Mouse (Mus musculus) neural tube, embryonic 13.5 days (tissue): ENCODE results near the gene Apobr. TPM values are rescaled to one million over a fixed set of nuclear protein-coding genes. Genes with fewer than 3 reads are reported as not detected.

Source experiments
- ATAC-seq: fragments of 200-750 bp; cut with Nextera tagmentation; 2 replicates; pipeline ENCODE4 v1.8.0; 2017; ENCODE audit warnings: low read depth, mild to moderate bottlenecking, moderate TSS enrichment, moderate library complexity
- H3K27ac ChIP-seq: fragments of 300-500 bp; sonication (generic); replicated peaks from 2 replicates; pipeline ENCODE4 v1.5.1; 2015; ENCODE audit warnings: moderate library complexity, mild to moderate bottlenecking, inconsistent platforms
- H3K27me3 ChIP-seq: fragments of 300-500 bp; sonication (generic); 2 replicates; pipeline ENCODE4 v1.6.1; 2015; ENCODE audit warnings: mild to moderate bottlenecking, inconsistent platforms
- H3K36me3 ChIP-seq: fragments of 300-500 bp; sonication (generic); 2 replicates; pipeline ENCODE4 v1.6.1; 2015; ENCODE audit warnings: mild to moderate bottlenecking, inconsistent platforms
- H3K4me1 ChIP-seq: fragments of 300-500 bp; sonication (generic); replicated peaks from 2 replicates; pipeline ENCODE4 v1.6.1; 2015; ENCODE audit warnings: inconsistent platforms
- H3K4me2 ChIP-seq: fragments of 300-500 bp; sonication (generic); 2 replicates; pipeline ENCODE4 v1.6.1; 2015; ENCODE audit warnings: inconsistent platforms, mild to moderate bottlenecking, moderate library complexity
- H3K4me3 ChIP-seq: fragments of 300-500 bp; sonication (generic); 2 replicates; pipeline ENCODE4 v1.5.1; 2015; ENCODE audit warnings: mild to moderate bottlenecking, inconsistent platforms
- H3K9ac ChIP-seq: fragments of 300-500 bp; sonication (generic); 2 replicates; pipeline ENCODE4 v1.6.1; 2015; ENCODE audit warnings: moderate library complexity, mild to moderate bottlenecking, inconsistent platforms
- H3K9me3 ChIP-seq: fragments of 300-500 bp; sonication (generic); 2 replicates; pipeline ENCODE4 v1.6.1; 2016; ENCODE audit warnings: inconsistent platforms
- WGBS: fragments of 180-500 bp; shearing (Covaris S2); methylation state at CpG from one replicate; pipeline ENCODE4 v1.1.7; 2015; 5-methylcytosine and 5-hydroxymethylcytosine counted together
- polyA plus RNA-seq: library from polyadenylated mRNA; unstranded; fragments of >200 nt; fragmentation: Nextera tagmentation; extraction: Ambion mirVana; gene quantifications from 2 replicates; pipeline ENCODE4 v1.2.1, GENCODE M21; 2015

Apobr gene
- polyA plus RNA-seq, 1 experiment from 2014 or later = 0.95 TPM

GRCm38 (mm10) chr7:126581661-126582060 is 3.1 kb upstream of the Apobr start:
- peaks cover 22% of the 10 kb centered on the region for H3K36me3 ChIP-seq
- 89% methylated on average over 6 of the region's 6 CpGs for WGBS
- no peak overlapping the region for H3K4me3 ChIP-seq
- H3K9me3 ChIP-seq = no peaks in the 10 kb centered on the region
- peak overlapping the region; percentile 38; the same call in 1 of the 2 replicates for H3K9ac ChIP-seq
- no peak for ATAC-seq
- peaks cover 26% of the 10 kb centered on the region for H3K4me1 ChIP-seq
- peak overlapping the region; percentile 74 for H3K4me2 ChIP-seq
- peaks cover 25% of the 10 kb centered on the region for H3K27me3 ChIP-seq
- no peak overlapping the region for H3K27ac ChIP-seq

GRCm38 (mm10) chr7:126582759-126583158 is 2.0 kb upstream of the Apobr start:
- WGBS = under 1% methylated on average over 20 of the region's 20 CpGs
- Histone ChIP-seq H3K9me3 (no peaks in the 10 kb centered on the region), H3K4me3 (peak overlapping the region; percentile 53), H3K9ac (peak overlapping the region; percentile 70), H3K4me2 (peak overlapping the region; percentile 74), H3K36me3 (peaks cover 12% of the 10 kb centered on the region), H3K27ac (no peak overlapping the region), H3K27me3 (peaks cover 30% of the 10 kb centered on the region), H3K4me1 (peaks cover 27% of the 10 kb centered on the region)
- peak; percentile 75 for ATAC-seq

GRCm38 (mm10) chr7:126583251-126583709 is 1.5 kb upstream of the Apobr start:
- Histone ChIP-seq H3K4me2 (peak overlapping the region; percentile 74), H3K9ac (peak overlapping the region; percentile 70), H3K27me3 (peaks cover 30% of the 10 kb centered on the region), H3K9me3 (no peaks in the 10 kb centered on the region), H3K27ac (peak overlapping the region; percentile 82), H3K36me3 (peaks cover 10% of the 10 kb centered on the region; the same call in 1 of the 2 replicates), H3K4me1 (peaks cover 31% of the 10 kb centered on the region), H3K4me3 (peak overlapping the region; percentile 53)
- under 1% methylated on average over 22 of the region's 22 CpGs for WGBS
- ATAC-seq = peak; percentile 87

- Histone ChIP-seq H3K4me1 (peaks cover 31% of the 10 kb centered on the region), H3K27me3 (peaks cover 30% of the 10 kb centered on the region), H3K9me3 (no peaks in the 10 kb centered on the region), H3K36me3 (peaks cover 5% of the 10 kb centered on the region; the same call in 1 of the 2 replicates), H3K4me2 (peak overlapping the region; percentile 74), H3K4me3 (peak overlapping the region; percentile 53), H3K9ac (peak overlapping the region; percentile 70; the same call in 1 of the 2 replicates), H3K27ac (peak overlapping the region; percentile 82)
- ATAC-seq = no peak
- WGBS = 53% methylated on average over 6 of the region's 6 CpGs
Measured at GRCm38 (mm10) chr7:126583761-126584160, 981 bp upstream of the Apobr start.

GRCm38 (mm10) chr7:126585717-126586116 is 975 bp downstream of the Apobr start, which contains the start of gene Cln3:
TSS of gene Cln3 (minus strand) at chr7:126585817.
- Histone ChIP-seq H3K27ac (no peak within 1 kb of the TSS), H3K9ac (no peak within 1 kb of the TSS), H3K4me1 (peaks cover 31% of the 10 kb centered on the region), H3K36me3 (no peaks in the 10 kb centered on the region), H3K4me2 (no peak within 1 kb of the TSS), H3K27me3 (peaks cover 32% of the 10 kb centered on the region), H3K4me3 (no peak within 1 kb of the TSS), H3K9me3 (no peaks in the 10 kb centered on the region)
- 72% methylated on average over 6 of the region's 6 CpGs for WGBS
- no peak for ATAC-seq

- Histone ChIP-seq H3K27me3 (peaks cover 34% of the 10 kb centered on the region), H3K4me3 (no peak overlapping the region), H3K36me3 (no peaks in the 10 kb centered on the region), H3K9me3 (no peaks in the 10 kb centered on the region), H3K9ac (no peak overlapping the region), H3K4me2 (no peak overlapping the region), H3K4me1 (peaks cover 21% of the 10 kb centered on the region), H3K27ac (no peak overlapping the region)
- ATAC-seq = no peak
- 69% methylated on average over 8 of the region's 8 CpGs for WGBS
Measured at GRCm38 (mm10) chr7:126586839-126587238, 2.1 kb downstream of the Apobr start.

- H3K4me2 ChIP-seq = peak overlapping the region; percentile 34
- peaks cover 12% of the 10 kb centered on the region for H3K4me1 ChIP-seq
- H3K27me3 ChIP-seq = peaks cover 38% of the 10 kb centered on the region
- 6% methylated on average over 16 of the region's 16 CpGs for WGBS
- ATAC-seq = no peak
- H3K9me3 ChIP-seq = no peaks in the 10 kb centered on the region
- H3K9ac ChIP-seq = 0 out of 2 replicates have a peak overlapping the region, but pooled peaks have one; percentile 9
- no peaks in the 10 kb centered on the region for H3K36me3 ChIP-seq
- H3K27ac ChIP-seq = no peak overlapping the region
- no peak overlapping the region for H3K4me3 ChIP-seq
Measured at GRCm38 (mm10) chr7:126587779-126588178, 3.0 kb downstream of the Apobr start.

- Histone ChIP-seq H3K9ac (no peak within 1 kb of the TSS), H3K4me2 (no peak within 1 kb of the TSS), H3K4me1 (no peaks in the 10 kb centered on the region), H3K36me3 (no peaks in the 10 kb centered on the region), H3K4me3 (no peak within 1 kb of the TSS), H3K9me3 (no peaks in the 10 kb centered on the region), H3K27ac (no peak within 1 kb of the TSS), H3K27me3 (0 out of 2 replicates have a peak, but pooled peaks cover 8% of the 10 kb centered on the region)
- 81% methylated on average over 11 of the region's 11 CpGs for WGBS
- no peak for ATAC-seq
Measured at GRCm38 (mm10) chr7:126594862-126595561, 10.3 kb downstream of the Apobr start, which contains the start of gene Il27. TSS of gene Il27 (minus strand) at chr7:126594941.

GRCm38 (mm10) chr7:126595890-126596289 is 11.1 kb downstream of the Apobr start:
- ATAC-seq = no peak
- H3K27me3 ChIP-seq = 0 out of 2 replicates have a peak, but pooled peaks cover 5% of the 10 kb centered on the region
- no peak overlapping the region for H3K9ac ChIP-seq
- no peak overlapping the region for H3K4me2 ChIP-seq
- 85% methylated on average over 5 of the region's 5 CpGs for WGBS
- H3K9me3 ChIP-seq = no peaks in the 10 kb centered on the region
- no peaks in the 10 kb centered on the region for H3K4me1 ChIP-seq
- H3K36me3 ChIP-seq = no peaks in the 10 kb centered on the region
- H3K27ac ChIP-seq = no peak overlapping the region
- H3K4me3 ChIP-seq = no peak overlapping the region

GRCm38 (mm10) chr7:126596414-126596813 is 11.7 kb downstream of the Apobr start:
- no peaks in the 10 kb centered on the region for H3K9me3 ChIP-seq
- H3K27ac ChIP-seq = no peak overlapping the region
- no peaks in the 10 kb centered on the region for H3K36me3 ChIP-seq
- H3K27me3 ChIP-seq = 0 out of 2 replicates have a peak, but pooled peaks cover 4% of the 10 kb centered on the region
- H3K4me1 ChIP-seq = no peaks in the 10 kb centered on the region
- no peak overlapping the region for H3K9ac ChIP-seq
- WGBS = 74% methylated on average over 6 of the region's 6 CpGs
- H3K4me3 ChIP-seq = no peak overlapping the region
- H3K4me2 ChIP-seq = no peak overlapping the region
- no peak for ATAC-seq

- no peak for ATAC-seq
- Histone ChIP-seq H3K9ac (no peak overlapping the region), H3K4me2 (no peak overlapping the region), H3K4me3 (no peak overlapping the region), H3K4me1 (no peaks in the 10 kb centered on the region), H3K27me3 (no peaks in the 10 kb centered on the region), H3K9me3 (no peaks in the 10 kb centered on the region), H3K36me3 (no peaks in the 10 kb centered on the region), H3K27ac (no peak overlapping the region)
- WGBS = 80% methylated on average over 6 of the region's 6 CpGs
Measured at GRCm38 (mm10) chr7:126598919-126599318, 14.2 kb downstream of the Apobr start.

GRCm38 (mm10) chr7:126601896-126602295 is 17.2 kb downstream of the Apobr start:
- 44% methylated on average over 5 of the region's 5 CpGs for WGBS
- H3K36me3 ChIP-seq = no peaks in the 10 kb centered on the region

More at GRCm38 (mm10) chr7:126601896-126602295, 17.2 kb downstream of the Apobr start:
- ATAC-seq = no peak
- H3K4me1 ChIP-seq = no peaks in the 10 kb centered on the region
- no peak overlapping the region for H3K4me2 ChIP-seq
- no peak overlapping the region for H3K9ac ChIP-seq
- H3K4me3 ChIP-seq = no peak overlapping the region
- no peaks in the 10 kb centered on the region for H3K9me3 ChIP-seq
- no peak overlapping the region for H3K27ac ChIP-seq
- no peaks in the 10 kb centered on the region for H3K27me3 ChIP-seq
